Mouse (Mus musculus) embryonic facial prominence, embryonic 15.5 days (tissue): ENCODE measurements around the gene Rpl36. TPM values are rescaled to one million over a fixed set of nuclear protein-coding genes. Genes with fewer than 3 reads are reported as not detected.
"Not testable (repeated sequence)": the region's sequence is repeated elsewhere in the genome, so short reads cannot be mapped to it uniquely, and the experiment has no call there.

Source experiments
- ATAC-seq: fragments of 200-750 bp; cut with Nextera tagmentation; 2 replicates; pipeline ENCODE4 v1.8.0; 2017; ENCODE audit warnings: low read depth, moderate TSS enrichment; ENCODE audit not compliant: insufficient number of reproducible peaks, low FRiP score, low TSS enrichment
- H3K27ac ChIP-seq: fragments of 300-500 bp; sonication (generic); replicated peaks from 2 replicates; pipeline ENCODE4 v1.5.1; 2015; ENCODE audit warnings: mild to moderate bottlenecking, inconsistent platforms
- H3K27me3 ChIP-seq: fragments of 300-500 bp; sonication (generic); 2 replicates; pipeline ENCODE4 v1.6.1; 2015; ENCODE audit warnings: inconsistent platforms
- H3K36me3 ChIP-seq: fragments of 300-500 bp; sonication (generic); 2 replicates; pipeline ENCODE4 v1.6.1; 2015; ENCODE audit warnings: mild to moderate bottlenecking, inconsistent platforms
- H3K4me1 ChIP-seq: fragments of 300-500 bp; sonication (generic); 2 replicates; pipeline ENCODE4 v1.6.1; 2015; ENCODE audit warnings: inconsistent platforms
- H3K4me2 ChIP-seq: fragments of 300-500 bp; sonication (generic); replicated peaks from 2 replicates; pipeline ENCODE4 v1.6.1; 2015; ENCODE audit warnings: mild to moderate bottlenecking, inconsistent platforms
- H3K4me3 ChIP-seq: fragments of 300-500 bp; sonication (generic); replicated peaks from 2 replicates; pipeline ENCODE4 v1.5.1; 2015; ENCODE audit warnings: mild to moderate bottlenecking, inconsistent platforms
- H3K9ac ChIP-seq: fragments of 300-500 bp; sonication (generic); 2 replicates; pipeline ENCODE4 v1.6.1; 2015; ENCODE audit warnings: inconsistent platforms
- H3K9me3 ChIP-seq: fragments of 300-500 bp; sonication (generic); replicated peaks from 2 replicates; pipeline ENCODE4 v1.6.1; 2016; ENCODE audit warnings: inconsistent platforms
- WGBS: fragments of 180-500 bp; shearing (Covaris S2); methylation state at CpG from one replicate; pipeline ENCODE4 v1.1.7; 2015; 5-methylcytosine and 5-hydroxymethylcytosine counted together
- polyA plus RNA-seq: library from polyadenylated mRNA; unstranded; fragments of >200 nt; fragmentation: Nextera tagmentation; extraction: Ambion mirVana; gene quantifications from 2 replicates; pipeline ENCODE4 v1.2.1, GENCODE M21; 2015

The Rpl36 gene
- polyA plus RNA-seq, 1 experiment from 2014 or later, result 1,905 TPM

- Histone ChIP-seq H3K27me3 (no peaks in the 10 kb centered on the region), H3K4me3 (peak within 1 kb of the TSS; percentile 52), H3K4me1 (peaks cover 26% of the 10 kb centered on the region), H3K4me2 (peak within 1 kb of the TSS; percentile 81), H3K9me3 (no peaks in the 10 kb centered on the region), H3K36me3 (peaks cover 37% of the 10 kb centered on the region), H3K27ac (peak within 1 kb of the TSS; percentile 73), H3K9ac (peak within 1 kb of the TSS; percentile 53)
- peak; percentile 86 for ATAC-seq
- under 1% methylated on average over 44 of the region's 44 CpGs for WGBS
Measured at GRCm38 (mm10) chr17:56609452-56610171, 3.6 kb upstream of the Rpl36 start, which contains the start of gene 2410015M20Rik. Gene 2410015M20Rik (minus strand): TSS chr17:56609771.

GRCm38 (mm10) chr17:56611323-56611722 is 1.9 kb upstream of the Rpl36 start:
- no peak overlapping the region for H3K27ac ChIP-seq
- no peak overlapping the region for H3K9ac ChIP-seq
- peaks cover 37% of the 10 kb centered on the region for H3K36me3 ChIP-seq
- H3K4me1 ChIP-seq, result peaks cover 42% of the 10 kb centered on the region
- H3K9me3 ChIP-seq, result no peaks in the 10 kb centered on the region
- H3K4me3 ChIP-seq, result no peak overlapping the region
- H3K4me2 ChIP-seq, result no peak overlapping the region
- no peak for ATAC-seq
- WGBS, result 74% methylated on average over 2 of the region's 2 CpGs
- no peaks in the 10 kb centered on the region for H3K27me3 ChIP-seq

GRCm38 (mm10) chr17:56611861-56612564 is 1.2 kb upstream of the Rpl36 start:
- Histone ChIP-seq H3K4me3 (no peak overlapping the region), H3K9me3 (no peaks in the 10 kb centered on the region), H3K4me1 (peaks cover 42% of the 10 kb centered on the region), H3K27ac (no peak overlapping the region), H3K27me3 (no peaks in the 10 kb centered on the region), H3K4me2 (no peak overlapping the region), H3K9ac (no peak overlapping the region), H3K36me3 (peaks cover 37% of the 10 kb centered on the region)
- 18% methylated on average over 14 of the region's 14 CpGs for WGBS
- no peak for ATAC-seq

- H3K4me2 ChIP-seq, H3K9ac ChIP-seq, H3K27me3 ChIP-seq, H3K9me3 ChIP-seq, ATAC-seq, H3K27ac ChIP-seq, H3K4me3 ChIP-seq: not testable (repeated sequence)
- Histone ChIP-seq H3K4me1 (peaks cover 40% of the 10 kb centered on the region), H3K36me3 (peaks cover 37% of the 10 kb centered on the region)
- 77% methylated on average over 10 of the region's 10 CpGs for WGBS
Measured at GRCm38 (mm10) chr17:56612565-56612939, 664 bp upstream of the Rpl36 start.

- ATAC-seq, H3K9me3 ChIP-seq, H3K27me3 ChIP-seq: not testable (repeated sequence)
- under 1% methylated on average over 26 of the region's 26 CpGs for WGBS
- Histone ChIP-seq H3K27ac (peak overlapping the region; percentile 94), H3K4me3 (peak overlapping the region; percentile 70), H3K4me2 (peak overlapping the region; percentile 74), H3K36me3 (peaks cover 48% of the 10 kb centered on the region), H3K9ac (peak overlapping the region; percentile 65), H3K4me1 (peaks cover 32% of the 10 kb centered on the region)
Measured at GRCm38 (mm10) chr17:56613893-56614292, 677 bp downstream of the Rpl36 start.

- Histone ChIP-seq H3K36me3 (peaks cover 55% of the 10 kb centered on the region), H3K4me3 (peak overlapping the region; percentile 70), H3K27ac (0 out of 2 replicates have a peak overlapping the region, but pooled peaks have one; percentile 12), H3K9ac (peak overlapping the region; percentile 65), H3K9me3 (no peaks in the 10 kb centered on the region), H3K4me2 (peak overlapping the region; percentile 74), H3K27me3 (no peaks in the 10 kb centered on the region), H3K4me1 (peaks cover 29% of the 10 kb centered on the region)
- 24% methylated on average over 14 of the region's 14 CpGs for WGBS
- no peak for ATAC-seq
Measured at GRCm38 (mm10) chr17:56614391-56615135, 1.3 kb downstream of the Rpl36 start.

- no peak overlapping the region for H3K9ac ChIP-seq
- peaks cover 61% of the 10 kb centered on the region for H3K36me3 ChIP-seq
Measured at GRCm38 (mm10) chr17:56615136-56615784, 2.0 kb downstream of the Rpl36 start.

GRCm38 (mm10) chr17:56615792-56616191 is 2.6 kb downstream of the Rpl36 start:
- H3K9me3 ChIP-seq, result no peaks in the 10 kb centered on the region
- H3K27me3 ChIP-seq, result no peaks in the 10 kb centered on the region
- no peak overlapping the region for H3K4me2 ChIP-seq
- peaks cover 25% of the 10 kb centered on the region for H3K4me1 ChIP-seq
- no peak overlapping the region for H3K27ac ChIP-seq
- no peak for ATAC-seq
- no peak overlapping the region for H3K4me3 ChIP-seq
- H3K36me3 ChIP-seq, result peaks cover 67% of the 10 kb centered on the region
- H3K9ac ChIP-seq, result no peak overlapping the region
- 76% methylated on average over 4 of the region's 4 CpGs for WGBS

More at GRCm38 (mm10) chr17:56615136-56615784, 2.0 kb downstream of the Rpl36 start:
- Histone ChIP-seq H3K4me3 (peak overlapping the region; percentile 70; the same call in 1 of the 2 replicates), H3K9me3 (no peaks in the 10 kb centered on the region), H3K27ac (no peak overlapping the region), H3K4me1 (peaks cover 27% of the 10 kb centered on the region), H3K27me3 (no peaks in the 10 kb centered on the region), H3K4me2 (peak overlapping the region; percentile 74)
- no peak for ATAC-seq
- 83% methylated on average over 11 of the region's 11 CpGs for WGBS

- H3K9ac ChIP-seq, result no peak overlapping the region
- no peak overlapping the region for H3K4me2 ChIP-seq
- H3K4me1 ChIP-seq, result peaks cover 25% of the 10 kb centered on the region
- 91% methylated on average over 3 of the region's 3 CpGs for WGBS
- ATAC-seq, result no peak
- no peaks in the 10 kb centered on the region for H3K27me3 ChIP-seq
- no peak overlapping the region for H3K4me3 ChIP-seq
- H3K9me3 ChIP-seq, result no peaks in the 10 kb centered on the region
- H3K36me3 ChIP-seq, result peaks cover 74% of the 10 kb centered on the region
- H3K27ac ChIP-seq, result no peak overlapping the region
Measured at GRCm38 (mm10) chr17:56616725-56617124, 3.5 kb downstream of the Rpl36 start.

GRCm38 (mm10) chr17:56617628-56618027 is 4.4 kb downstream of the Rpl36 start:
- Histone ChIP-seq H3K9ac (no peak overlapping the region), H3K4me1 (peaks cover 22% of the 10 kb centered on the region), H3K27ac (no peak overlapping the region), H3K9me3 (no peaks in the 10 kb centered on the region), H3K4me2 (no peak overlapping the region), H3K4me3 (no peak overlapping the region), H3K36me3 (peaks cover 83% of the 10 kb centered on the region), H3K27me3 (no peaks in the 10 kb centered on the region)
- 92% methylated on average over 8 of the region's 8 CpGs for WGBS
- no peak for ATAC-seq
